Mouse (Mus musculus) gastrocnemius, adult 2 months (tissue): ENCODE results near the gene Tex52. TPM values are rescaled to one million over a fixed set of nuclear protein-coding genes. Genes with fewer than 3 reads are reported as not detected.

Experiments
- DNase-seq: peaks from one replicate; pipeline ENCODE4 v3.0.0; 2022
- H3K27ac ChIP-seq: fragments of 200-600 bp; 2 replicates; pipeline ENCODE4 v1.8.1; 2022; ENCODE audit warnings: mild to moderate bottlenecking
- H3K4me3 ChIP-seq: fragments of 200-600 bp; 2 replicates; pipeline ENCODE4 v1.8.1; 2022; ENCODE audit warnings: mild to moderate bottlenecking, moderate library complexity
- CTCF ChIP-seq: fragments of 200-600 bp; IDR thresholded peaks from 2 replicates; pipeline ENCODE4 v1.8.1; 2022; ENCODE audit warnings: antibody characterized with exemption, mild to moderate bottlenecking, moderate library complexity
- intact Hi-C: fragments of 180-260 bp; cut with DNase I; formaldehyde crosslinking; loops from one replicate; pipeline ENCODE4 v1.15.1; 2025
- total RNA-seq, 2 experiments: library from RNA; stranded (reverse); gene quantifications; 2 replicates each; pipeline ENCODE4 v1.2.3; 2021

Gene Tex52
- total RNA-seq, 2 experiments from 2014 or later, result not detected

- no peak for TF ChIP-seq CTCF
- no peak for DNase-seq
- intact Hi-C loops, result no loop called here
- Histone ChIP-seq H3K27ac (no peak overlapping the region), H3K4me3 (no peak overlapping the region)
These were observed 13.9 kb downstream of the Tex52 start for GRCm38 (mm10) chr6:128389185-128389584.

- no peak for DNase-seq
- no peak for TF ChIP-seq CTCF
- intact Hi-C loops, result no loop called here
- H3K27ac ChIP-seq, result no peak overlapping the region
- H3K4me3 ChIP-seq, result no peak overlapping the region
These were observed 15.4 kb downstream of the Tex52 start for GRCm38 (mm10) chr6:128390683-128391082.

- intact Hi-C loops, result no loop called here
- H3K4me3 ChIP-seq, result no peak overlapping the region
- no peak for TF ChIP-seq CTCF
- no peak for DNase-seq
- no peak overlapping the region for H3K27ac ChIP-seq
These were observed 22.5 kb downstream of the Tex52 start for GRCm38 (mm10) chr6:128397574-128398261.

- TF ChIP-seq CTCF, result no peak
- intact Hi-C loops, result no loop called here
- Histone ChIP-seq H3K27ac (peak within 1 kb of the TSS; percentile 70), H3K4me3 (peak within 1 kb of the TSS; percentile 44)
- no peak for DNase-seq
These were observed 23.7 kb downstream of the Tex52 start, which contains the start of gene Nrip2 for GRCm38 (mm10) chr6:128398996-128399395. Nrip2 (plus strand) TSS chr6:128399296.

DNA sequence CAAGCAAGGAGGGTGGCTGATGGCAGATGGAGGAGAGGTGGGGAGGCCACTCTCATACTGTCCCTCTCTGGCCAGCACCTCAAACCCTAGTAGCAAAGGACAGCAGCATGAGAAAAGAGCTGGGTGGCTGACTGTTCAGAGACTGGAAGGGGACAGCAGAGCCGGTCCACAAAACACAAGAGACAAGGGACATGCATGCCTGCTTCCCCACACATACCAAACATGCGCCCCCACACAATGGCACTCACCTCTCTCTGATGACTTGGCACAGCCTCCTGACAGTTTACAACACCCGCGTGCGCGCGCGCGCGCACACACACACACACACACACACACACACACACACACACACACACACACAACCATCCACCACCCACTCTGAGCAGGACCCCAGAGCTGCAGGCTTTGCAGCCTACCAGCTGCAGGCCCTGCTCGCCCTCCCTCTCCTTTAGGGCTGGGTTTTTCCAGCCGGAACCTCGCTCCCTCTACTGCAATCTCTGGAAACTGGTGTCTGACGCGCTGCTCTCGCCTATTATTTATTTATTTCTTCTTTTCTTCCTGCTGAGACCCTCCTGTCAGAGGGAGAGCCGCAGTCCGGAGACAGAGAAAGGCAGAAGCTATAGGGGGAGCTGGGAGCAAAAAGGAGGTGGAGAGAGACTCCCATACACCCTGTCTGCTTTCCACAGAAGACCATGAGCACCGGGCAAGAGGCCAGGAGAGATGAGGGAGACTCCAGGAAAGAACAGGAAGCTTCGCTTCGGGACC lies 24.3 kb downstream of the Tex52 start:
- DNase-seq, result peak; percentile 37
- TF ChIP-seq CTCF, result no peak
- Histone ChIP-seq H3K27ac (peak overlapping the region; percentile 70), H3K4me3 (peak overlapping the region; percentile 44)
- intact Hi-C loops, result no loop called here

DNA sequence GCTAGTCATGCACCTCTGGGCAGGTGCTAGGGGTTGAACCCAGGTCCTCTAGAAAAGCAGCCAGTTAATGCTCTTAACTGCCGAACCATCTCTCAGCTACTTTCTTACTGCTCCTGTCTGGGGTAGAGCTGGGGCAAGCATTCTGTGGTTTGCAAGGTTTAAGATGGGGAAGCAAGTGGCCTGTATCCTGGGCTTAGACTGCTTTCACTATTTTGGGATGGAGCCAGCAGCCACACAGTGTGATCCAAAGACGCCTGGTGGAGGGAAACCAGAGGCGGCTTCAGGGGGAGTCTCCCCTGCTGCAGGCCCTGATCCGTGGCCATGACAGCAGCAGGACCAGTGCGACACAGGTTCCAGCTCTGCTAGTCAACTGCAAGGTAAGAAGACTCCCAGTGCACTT lies 29.5 kb downstream of the Tex52 start:
- TF ChIP-seq CTCF, result no peak
- intact Hi-C loops, result no loop called here
- no peak for DNase-seq
- no peak overlapping the region for H3K27ac ChIP-seq
- H3K4me3 ChIP-seq, result no peak overlapping the region

- TF ChIP-seq CTCF, result no peak
- intact Hi-C loops, result no loop called here
- H3K4me3 ChIP-seq, result no peak overlapping the region
These were observed 33.4 kb downstream of the Tex52 start for GRCm38 (mm10) chr6:128408544-128409125.

DNA sequence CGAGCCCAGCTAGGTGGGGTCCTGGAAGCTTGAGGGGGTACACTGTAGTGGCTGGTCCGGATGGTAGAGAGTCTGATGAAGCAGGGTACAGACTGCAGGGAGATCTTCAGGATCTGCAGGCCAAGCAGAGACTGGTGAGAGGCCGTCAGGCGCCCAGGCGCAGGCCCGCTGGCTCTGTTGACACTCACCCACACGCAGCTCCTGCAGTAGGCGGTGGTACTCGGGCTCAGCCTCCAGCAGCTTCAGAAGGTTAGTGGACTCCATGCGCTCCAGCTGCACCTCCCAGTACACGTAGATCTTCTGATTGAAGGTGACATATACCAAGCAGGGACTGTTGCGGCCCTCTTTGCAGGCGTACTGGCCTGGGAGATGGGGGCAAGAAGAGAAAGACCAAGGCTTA lies 35.0 kb downstream of the Tex52 start:
- intact Hi-C loops, result loop anchor here (2.0 to 5.0 kb wide), 3 partner anchors 30 to 183 kb away; no protein-coding TSS in a partner anchor
- TF ChIP-seq CTCF, result no peak
- Histone ChIP-seq H3K27ac (no peak overlapping the region), H3K4me3 (no peak overlapping the region)
- no peak for DNase-seq

More at GRCm38 (mm10) chr6:128408544-128409125, 33.4 kb downstream of the Tex52 start:
- no peak overlapping the region for H3K27ac ChIP-seq
- no peak for DNase-seq

DNA sequence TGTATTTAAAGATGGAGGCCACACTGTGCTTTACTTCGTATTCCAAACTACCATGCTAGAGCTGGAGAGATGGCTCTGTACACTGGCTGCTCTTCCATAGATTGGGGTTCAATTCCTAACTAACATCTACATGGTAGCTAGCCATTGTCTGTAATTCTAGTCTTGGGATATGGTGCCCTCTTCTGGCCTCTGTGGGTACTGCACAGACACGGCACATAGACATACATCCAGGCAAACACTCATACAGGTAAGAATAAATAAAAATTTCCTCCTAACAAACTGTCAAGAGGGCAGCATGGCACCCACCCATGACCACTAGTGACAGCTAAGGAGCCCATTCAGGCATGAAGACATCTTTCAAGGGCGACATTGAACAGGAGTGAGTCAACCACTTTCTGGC lies 35.9 kb downstream of the Tex52 start:
- DNase-seq, result peak; percentile 77
- Histone ChIP-seq H3K4me3 (no peak overlapping the region), H3K27ac (no peak overlapping the region)
- intact Hi-C loops, result loop anchor here (2.0 to 5.0 kb wide), 3 partner anchors 30 to 184 kb away; no protein-coding TSS in a partner anchor
- TF ChIP-seq CTCF, result peak; percentile 99

DNA sequence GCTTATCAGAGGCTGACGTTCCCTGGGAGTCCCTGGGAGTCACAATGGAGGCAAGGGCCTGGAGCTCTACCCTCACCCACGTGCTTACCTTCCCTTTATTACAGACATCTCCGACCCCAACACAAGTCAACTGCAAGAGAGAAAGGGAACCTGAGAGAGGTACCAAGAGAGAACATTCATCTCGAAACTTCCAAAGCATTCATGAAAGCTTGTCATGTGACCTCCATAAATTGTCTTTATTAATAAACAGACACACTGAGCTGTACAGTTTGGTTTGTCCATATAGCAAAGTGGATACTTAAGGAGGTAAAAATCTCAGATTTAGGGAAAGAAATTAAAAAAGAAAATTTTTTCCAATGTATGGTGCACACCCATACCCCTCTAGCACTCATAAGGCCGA lies 40.9 kb downstream of the Tex52 start:
- TF ChIP-seq CTCF, result no peak
- Histone ChIP-seq H3K4me3 (no peak overlapping the region), H3K27ac (no peak overlapping the region)
- DNase-seq, result no peak
- intact Hi-C loops, result no loop called here

GRCm38 (mm10) chr6:128418076-128418475 lies 42.8 kb downstream of the Tex52 start:
- no peak for DNase-seq
- no peak overlapping the region for H3K27ac ChIP-seq
- TF ChIP-seq CTCF, result no peak
- intact Hi-C loops, result no loop called here
- H3K4me3 ChIP-seq, result no peak overlapping the region

DNA sequence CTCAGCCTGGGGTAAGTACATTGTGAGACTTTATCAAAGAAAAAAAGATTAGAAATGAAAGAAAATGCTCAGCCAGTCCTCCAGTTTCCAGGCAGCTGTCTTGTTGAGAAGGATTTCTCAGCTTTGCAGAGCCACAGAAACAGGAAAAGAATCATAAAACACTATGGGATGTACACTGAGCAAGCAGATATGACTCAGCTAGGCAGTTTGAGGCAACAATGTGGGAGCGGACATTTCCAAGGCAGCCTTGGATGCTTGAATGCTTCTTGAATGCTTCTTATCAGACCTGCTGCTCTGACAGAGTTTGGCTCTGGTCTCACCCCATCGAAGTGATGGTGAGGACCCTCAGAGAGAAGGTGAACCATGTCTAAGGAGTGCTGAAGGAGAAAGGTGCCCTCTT lies 45.8 kb downstream of the Tex52 start:
- Histone ChIP-seq H3K4me3 (no peak overlapping the region), H3K27ac (no peak overlapping the region)
- no peak for TF ChIP-seq CTCF
- no peak for DNase-seq
- intact Hi-C loops, result no loop called here

DNA sequence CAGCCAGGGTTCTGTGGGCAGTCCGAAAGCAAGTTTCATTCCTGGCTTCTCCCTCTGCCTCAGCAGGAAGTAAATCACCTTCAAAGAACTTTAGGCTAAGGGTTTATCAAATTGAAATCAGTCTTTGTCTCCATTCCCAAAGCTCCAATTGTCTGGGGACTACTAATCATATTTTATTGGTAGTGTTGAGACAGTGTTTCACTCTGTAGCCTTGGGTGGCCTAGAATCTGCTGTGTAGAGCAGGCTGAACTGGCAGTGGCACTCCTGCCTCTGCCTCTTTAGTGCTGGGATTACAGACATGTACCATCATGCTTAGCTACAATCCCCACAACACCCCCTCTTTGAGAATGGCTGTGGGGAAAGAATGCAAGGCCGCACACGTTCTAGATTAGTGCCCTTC lies 46.2 kb downstream of the Tex52 start:
- intact Hi-C loops, result no loop called here
- Histone ChIP-seq H3K27ac (no peak overlapping the region), H3K4me3 (no peak overlapping the region)
- no peak for TF ChIP-seq CTCF
- DNase-seq, result no peak
